Mouse (Mus musculus) forebrain, embryonic 15.5 days (tissue): ENCODE measurements around the gene Mas1. TPM values are rescaled to one million over a fixed set of nuclear protein-coding genes. Genes with fewer than 3 reads are reported as not detected.
A peak's percentile ranks its signal among the peaks of the same experiment; 100 is the strongest.
"Not testable (repeated sequence)": the region's sequence is repeated elsewhere in the genome, so short reads cannot be mapped to it uniquely, and the experiment has no call there.

Experiments
- ATAC-seq: fragments of 200-750 bp; cut with Nextera tagmentation; replicated peaks from 2 replicates; pipeline ENCODE4 v1.8.0; 2017; ENCODE audit warnings: mild to moderate bottlenecking, moderate TSS enrichment, moderate library complexity
- H3K27ac ChIP-seq: fragments of 300-500 bp; sonication (generic); replicated peaks from 2 replicates; pipeline ENCODE4 v1.5.1; 2015; ENCODE audit warnings: mild to moderate bottlenecking, inconsistent platforms
- H3K27me3 ChIP-seq: fragments of 300-500 bp; sonication (generic); 2 replicates; pipeline ENCODE4 v1.6.1; 2015; ENCODE audit warnings: inconsistent platforms
- H3K36me3 ChIP-seq: fragments of 300-500 bp; sonication (generic); 2 replicates; pipeline ENCODE4 v1.6.1; 2015; ENCODE audit warnings: mild to moderate bottlenecking, inconsistent platforms
- H3K4me1 ChIP-seq: fragments of 300-500 bp; sonication (generic); 2 replicates; pipeline ENCODE4 v1.6.1; 2015; ENCODE audit warnings: inconsistent platforms
- H3K4me2 ChIP-seq: fragments of 300-500 bp; sonication (generic); replicated peaks from 2 replicates; pipeline ENCODE4 v1.6.1; 2015; ENCODE audit warnings: mild to moderate bottlenecking, inconsistent platforms
- H3K4me3 ChIP-seq: fragments of 300-500 bp; sonication (generic); 2 replicates; pipeline ENCODE4 v1.5.1; 2015; ENCODE audit warnings: mild to moderate bottlenecking, inconsistent platforms
- H3K9ac ChIP-seq: fragments of 300-500 bp; sonication (generic); replicated peaks from 2 replicates; pipeline ENCODE4 v1.6.1; 2015; ENCODE audit warnings: mild to moderate bottlenecking, inconsistent platforms
- H3K9me3 ChIP-seq: fragments of 300-500 bp; sonication (generic); 2 replicates; pipeline ENCODE4 v1.6.1; 2016; ENCODE audit warnings: inconsistent platforms
- WGBS: fragments of 180-500 bp; shearing (Covaris S2); methylation state at CpG from one replicate; pipeline ENCODE4 v1.1.7; 2015; ENCODE audit warnings: mixed read lengths; 5-methylcytosine and 5-hydroxymethylcytosine counted together
- polyA plus RNA-seq: library from polyadenylated mRNA; unstranded; fragments of >200 nt; fragmentation: Nextera tagmentation; extraction: Ambion mirVana; gene quantifications from 2 replicates; pipeline ENCODE4 v1.2.1, GENCODE M21; 2015

Gene Mas1
- polyA plus RNA-seq, 1 experiment from 2014 or later = 0.28 TPM

GRCm38 (mm10) chr17:12902291-12902690 is 34.3 kb upstream of the Mas1 start:
- H3K4me2 ChIP-seq = no peak overlapping the region
- H3K36me3 ChIP-seq = peaks cover 5% of the 10 kb centered on the region; the same call in 1 of the 2 replicates
- no peaks in the 10 kb centered on the region for H3K9me3 ChIP-seq
- H3K27ac ChIP-seq = no peak overlapping the region
- no peak for ATAC-seq
- 97% methylated on average over 6 of the region's 6 CpGs for WGBS
- H3K4me1 ChIP-seq = peaks cover 11% of the 10 kb centered on the region
- H3K9ac ChIP-seq = no peak overlapping the region
- H3K4me3 ChIP-seq = no peak overlapping the region
- no peaks in the 10 kb centered on the region for H3K27me3 ChIP-seq

- not testable (repeated sequence) for H3K27me3 ChIP-seq, H3K9ac ChIP-seq, H3K4me3 ChIP-seq, H3K36me3 ChIP-seq, H3K9me3 ChIP-seq, H3K4me2 ChIP-seq, H3K4me1 ChIP-seq
- ATAC-seq = peak; percentile 55
- 23% methylated on average over 2 of the region's 2 CpGs for WGBS
- H3K27ac ChIP-seq = peak overlapping the region; percentile 91
These were observed 30.7 kb upstream of the Mas1 start for GRCm38 (mm10) chr17:12898607-12899006.

GRCm38 (mm10) chr17:12897674-12898073 is 29.7 kb upstream of the Mas1 start:
- no peaks in the 10 kb centered on the region for H3K4me1 ChIP-seq

GRCm38 (mm10) chr17:12892033-12892432 is 24.1 kb upstream of the Mas1 start:
- Histone ChIP-seq H3K9ac (no peak overlapping the region), H3K4me2 (no peak overlapping the region), H3K27ac (no peak overlapping the region), H3K27me3 (no peaks in the 10 kb centered on the region), H3K9me3 (no peaks in the 10 kb centered on the region), H3K36me3 (no peaks in the 10 kb centered on the region), H3K4me1 (no peaks in the 10 kb centered on the region), H3K4me3 (no peak overlapping the region)
- WGBS = 90% methylated on average over 9 of the region's 9 CpGs
- no peak for ATAC-seq

More at GRCm38 (mm10) chr17:12897674-12898073, 29.7 kb upstream of the Mas1 start:
- Histone ChIP-seq H3K36me3 (no peaks in the 10 kb centered on the region), H3K9me3 (no peaks in the 10 kb centered on the region), H3K4me2 (no peak overlapping the region), H3K9ac (no peak overlapping the region), H3K4me3 (no peak overlapping the region), H3K27me3 (no peaks in the 10 kb centered on the region), H3K27ac (peak overlapping the region; percentile 67)
- peak; percentile 75 for ATAC-seq
- WGBS = 86% methylated on average over 5 of the region's 5 CpGs

GRCm38 (mm10) chr17:12891054-12891453 is 23.1 kb upstream of the Mas1 start:
- Histone ChIP-seq H3K27me3 (no peaks in the 10 kb centered on the region), H3K4me2 (no peak overlapping the region), H3K27ac (no peak overlapping the region), H3K9ac (no peak overlapping the region), H3K9me3 (no peaks in the 10 kb centered on the region), H3K4me3 (no peak overlapping the region), H3K4me1 (no peaks in the 10 kb centered on the region), H3K36me3 (no peaks in the 10 kb centered on the region)
- WGBS = 79% methylated on average over 4 of the region's 4 CpGs
- no peak for ATAC-seq

- Histone ChIP-seq H3K4me1 (no peaks in the 10 kb centered on the region), H3K4me2 (no peak overlapping the region), H3K27me3 (no peaks in the 10 kb centered on the region), H3K36me3 (no peaks in the 10 kb centered on the region), H3K9ac (no peak overlapping the region), H3K4me3 (no peak overlapping the region), H3K9me3 (no peaks in the 10 kb centered on the region), H3K27ac (no peak overlapping the region)
- WGBS = 82% methylated on average over 15 of the region's 15 CpGs
- no peak for ATAC-seq
These were observed 19.3 kb upstream of the Mas1 start for GRCm38 (mm10) chr17:12887021-12887775.

GRCm38 (mm10) chr17:12886620-12887019 is 18.7 kb upstream of the Mas1 start:
- 45% methylated on average over 6 of the region's 6 CpGs for WGBS

GRCm38 (mm10) chr17:12881216-12881615 is 13.3 kb upstream of the Mas1 start:
- Histone ChIP-seq H3K27ac (no peak overlapping the region), H3K9me3 (no peaks in the 10 kb centered on the region), H3K27me3 (0 out of 2 replicates have a peak, but pooled peaks cover 4% of the 10 kb centered on the region), H3K9ac (no peak overlapping the region), H3K36me3 (no peaks in the 10 kb centered on the region), H3K4me1 (peaks cover 4% of the 10 kb centered on the region; the same call in 1 of the 2 replicates), H3K4me3 (no peak overlapping the region), H3K4me2 (no peak overlapping the region)
- ATAC-seq = no peak
- 76% methylated on average over 1 of the region's 1 CpGs for WGBS

More at GRCm38 (mm10) chr17:12886620-12887019, 18.7 kb upstream of the Mas1 start:
- Histone ChIP-seq H3K4me1 (no peaks in the 10 kb centered on the region), H3K36me3 (no peaks in the 10 kb centered on the region), H3K9ac (no peak overlapping the region), H3K4me3 (no peak overlapping the region), H3K9me3 (no peaks in the 10 kb centered on the region), H3K27ac (no peak overlapping the region), H3K27me3 (no peaks in the 10 kb centered on the region), H3K4me2 (no peak overlapping the region)
- ATAC-seq = no peak

- WGBS = 5% methylated on average over 14 of the region's 14 CpGs
- Histone ChIP-seq H3K27ac (no peak overlapping the region), H3K27me3 (0 out of 2 replicates have a peak, but pooled peaks cover 4% of the 10 kb centered on the region), H3K4me1 (peaks cover 4% of the 10 kb centered on the region; the same call in 1 of the 2 replicates), H3K4me2 (peak overlapping the region; percentile 16; the same call in 1 of the 2 replicates), H3K9me3 (no peaks in the 10 kb centered on the region), H3K36me3 (no peaks in the 10 kb centered on the region), H3K9ac (0 out of 2 replicates have a peak overlapping the region, but pooled peaks have one; percentile 6), H3K4me3 (no peak overlapping the region)
- peak; percentile 87; the same call in 1 of the 2 replicates for ATAC-seq
These were observed 12.2 kb upstream of the Mas1 start for GRCm38 (mm10) chr17:12880178-12880577.

- Histone ChIP-seq H3K9ac (no peak within 1 kb of the TSS), H3K27ac (no peak within 1 kb of the TSS), H3K4me2 (no peak within 1 kb of the TSS), H3K9me3 (no peaks in the 10 kb centered on the region), H3K36me3 (no peaks in the 10 kb centered on the region), H3K4me3 (no peak within 1 kb of the TSS), H3K4me1 (peaks cover 4% of the 10 kb centered on the region; the same call in 1 of the 2 replicates), H3K27me3 (0 out of 2 replicates have a peak, but pooled peaks cover 4% of the 10 kb centered on the region)
- no peak for ATAC-seq
- 84% methylated on average over 5 of the region's 5 CpGs for WGBS
These were observed 7.8 kb upstream of the Mas1 start, which contains the start of gene Mrgprh for GRCm38 (mm10) chr17:12875734-12876133. Gene Mrgprh, plus strand, starts transcription at chr17:12876034.

- 68% methylated on average over 16 of the region's 16 CpGs for WGBS
- no peak for ATAC-seq
These were observed 4.5 kb upstream of the Mas1 start for GRCm38 (mm10) chr17:12872275-12873028.

GRCm38 (mm10) chr17:12868640-12869039 is 697 bp upstream of the Mas1 start:
- Histone ChIP-seq H3K27me3 (no peaks in the 10 kb centered on the region), H3K4me1 (no peaks in the 10 kb centered on the region), H3K9me3 (no peaks in the 10 kb centered on the region), H3K27ac (no peak overlapping the region), H3K36me3 (no peaks in the 10 kb centered on the region), H3K4me2 (no peak overlapping the region), H3K4me3 (no peak overlapping the region), H3K9ac (no peak overlapping the region)
- ATAC-seq = no peak
- 49% methylated on average over 4 of the region's 4 CpGs for WGBS

More at GRCm38 (mm10) chr17:12872275-12873028, 4.5 kb upstream of the Mas1 start:
- H3K36me3 ChIP-seq = no peaks in the 10 kb centered on the region
- H3K4me1 ChIP-seq = no peaks in the 10 kb centered on the region
- no peak overlapping the region for H3K9ac ChIP-seq
- no peak overlapping the region for H3K4me2 ChIP-seq
- no peak overlapping the region for H3K27ac ChIP-seq
- H3K4me3 ChIP-seq = no peak overlapping the region
- no peaks in the 10 kb centered on the region for H3K9me3 ChIP-seq
- no peaks in the 10 kb centered on the region for H3K27me3 ChIP-seq
